Mouse (Mus musculus): ENCODE results near the gene Tspan3.

GRCm38 (mm10) chr9:56122973-56123372 is 42.3 kb downstream of the Tspan3 start:
- TF ChIP-seq GATA1 (IDR thresholded peaks at IDR 0.05; ENCODE audit: borderline replicate concordance, low read length) (no peak), FLI1 (IDR thresholded peaks at IDR 0.05; ENCODE audit: low read length) (no peak)

All from megakaryocyte, embryonic 14.5 days (primary cell).